Mouse (Mus musculus): ENCODE data around the gene Olfr132. TPM values are rescaled to one million over a fixed set of nuclear protein-coding genes. Genes with fewer than 3 reads are reported as not detected.

The Olfr132 gene
- not detected for total RNA-seq (2023)

DNA sequence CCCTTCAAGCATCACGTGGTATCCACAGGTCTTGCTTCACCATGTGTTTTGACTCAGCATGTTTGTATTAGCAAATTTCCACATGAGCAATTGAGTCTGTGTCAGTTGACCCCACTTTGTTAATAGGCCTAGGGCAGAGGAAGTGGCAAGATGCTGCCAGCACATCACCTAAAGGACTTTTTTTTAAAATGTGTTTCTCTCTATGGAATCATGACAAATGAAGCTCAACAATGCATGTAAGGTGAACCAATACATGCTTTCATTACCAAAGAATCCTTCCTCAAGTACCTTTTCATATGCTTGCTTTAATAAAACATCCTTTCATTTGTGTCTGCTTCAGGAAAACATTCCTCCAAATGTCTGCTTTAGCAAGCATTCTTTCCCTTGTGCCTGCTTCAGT lies at the start of gene Olfr132:
Gene Olfr132, minus strand, starts transcription at position 101 of the 400 bp plus-strand sequence.

DNA sequence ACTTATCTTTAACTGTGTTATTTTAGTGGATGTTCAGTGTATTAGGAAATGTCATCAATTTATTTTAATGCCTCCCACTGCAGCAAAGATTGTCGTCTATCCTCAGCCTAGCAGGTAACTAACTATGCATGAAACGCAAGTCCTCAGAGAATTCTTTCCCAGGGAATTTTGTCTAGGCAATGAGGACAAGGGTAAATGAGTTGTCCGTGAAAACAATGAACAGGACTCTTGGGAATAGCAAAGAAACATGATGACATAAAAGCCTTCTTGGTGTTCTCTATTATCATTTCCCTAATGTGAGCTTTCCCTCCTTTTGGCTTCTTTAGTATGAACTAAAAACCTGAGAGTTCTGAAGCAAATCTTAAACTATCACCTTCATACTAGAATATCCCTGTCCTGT lies 36.8 kb upstream of the Olfr132 start, which contains the start of gene Olfr134:
Gene Olfr134, plus strand, starts transcription at position 301 of the 400 bp plus-strand sequence.

DNA sequence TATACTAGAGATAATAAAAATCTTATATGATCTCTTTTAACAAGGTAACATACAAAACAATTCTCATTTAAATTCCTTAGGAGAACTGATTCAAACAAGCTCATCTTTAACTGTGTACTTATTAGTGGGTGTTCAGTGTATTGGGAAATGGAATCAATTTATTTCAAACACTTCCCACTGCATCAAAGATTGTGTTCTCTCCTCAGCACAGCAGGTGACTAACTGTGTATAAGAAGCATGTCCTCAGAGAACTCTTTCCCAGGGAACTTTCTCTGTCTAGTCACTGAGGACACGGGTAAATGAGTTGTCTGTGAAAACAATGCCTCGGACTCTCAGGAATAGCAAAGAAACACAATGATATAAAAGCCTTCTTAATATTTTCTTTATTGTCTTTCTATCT lies 10.7 kb upstream of the Olfr132 start, which contains the start of gene Olfr133:
Gene Olfr133, plus strand, starts transcription at position 301 of the 400 bp plus-strand sequence.

DNA sequence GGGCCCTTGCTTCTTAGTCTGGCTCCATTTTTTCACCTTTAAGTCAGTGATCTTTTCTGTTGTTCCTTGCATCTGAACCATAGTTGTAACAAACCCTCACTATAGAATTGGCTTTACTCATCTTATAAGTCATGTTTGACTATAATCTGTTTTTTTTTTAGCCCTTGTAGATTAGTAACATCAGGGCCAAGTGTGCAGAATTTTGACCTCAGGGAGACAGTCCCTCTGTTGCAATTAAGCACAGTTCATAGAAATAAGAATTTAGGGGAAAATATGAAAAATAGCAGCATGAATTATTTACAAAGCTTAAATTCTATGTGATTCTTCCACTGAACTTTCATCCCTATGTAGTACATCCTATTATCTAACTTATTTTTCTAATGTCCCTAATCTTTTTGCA lies 45.7 kb downstream of the Olfr132 start, which contains the start of gene Olfr131:
Gene Olfr131, minus strand, starts transcription at position 101 of the 400 bp plus-strand sequence.

Other genes with a start within 250 kb of the Olfr132 start
- not detected for gene Olfr127, start 234.1 kb downstream of the Olfr132 start, total RNA-seq (2023)
- gene Olfr128, start 214.0 kb downstream of the Olfr132 start, total RNA-seq (2023): not detected
- gene Olfr761, start 181.4 kb downstream of the Olfr132 start, total RNA-seq (2023): not detected
- not detected for gene Olfr129, start 74.4 kb downstream of the Olfr132 start, total RNA-seq (2023)
- not detected for gene Olfr130, start 70.6 kb downstream of the Olfr132 start, total RNA-seq (2023)
- not detected for gene Olfr131, start 45.8 kb downstream of the Olfr132 start, total RNA-seq (2023)
- not detected for gene Olfr133, start 10.8 kb upstream of the Olfr132 start, total RNA-seq (2023)
- gene Olfr134, start 36.9 kb upstream of the Olfr132 start, total RNA-seq (2023): not detected
- gene Olfr135, start 69.8 kb upstream of the Olfr132 start, total RNA-seq (2023): not detected
- gene Olfr138, start 126.5 kb upstream of the Olfr132 start, total RNA-seq (2023): not detected
- not detected for gene Olfr137, start 173.0 kb upstream of the Olfr132 start, total RNA-seq (2023)
- not detected for gene Olfr136, start 195.3 kb upstream of the Olfr132 start, total RNA-seq (2023)

All from T-cell, adult 66 days (primary cell).